Mouse (Mus musculus): Measurements from ENCODE around the gene Ttc6. TPM values are rescaled to one million over a fixed set of nuclear protein-coding genes. Genes with fewer than 3 reads are reported as not detected.

The Ttc6 gene
- not detected for polyA plus RNA-seq (2017; shearing (Covaris generic))

- no peak for ATAC-seq
Observed at GRCm38 (mm10) chr12:57563909-57564308, at the start of gene Ttc6. Gene Ttc6 (plus strand): TSS chr12:57564113.

GRCm38 (mm10) chr12:57514552-57514951, 49.4 kb upstream of the Ttc6 start:
- ATAC-seq = no peak

- ATAC-seq = no peak
Observed at GRCm38 (mm10) chr12:57515702-57516377, 48.1 kb upstream of the Ttc6 start.

GRCm38 (mm10) chr12:57528335-57528734, 35.6 kb upstream of the Ttc6 start:
- no peak for ATAC-seq

GRCm38 (mm10) chr12:57530474-57530873, 33.4 kb upstream of the Ttc6 start:
- no peak for ATAC-seq

- no peak for ATAC-seq
Observed at GRCm38 (mm10) chr12:57534517-57534878, 29.4 kb upstream of the Ttc6 start.

GRCm38 (mm10) chr12:57534879-57535611, 28.9 kb upstream of the Ttc6 start:
- ATAC-seq = no peak

GRCm38 (mm10) chr12:57536056-57536908, 27.6 kb upstream of the Ttc6 start:
- no peak for ATAC-seq

GRCm38 (mm10) chr12:57536909-57537670, 26.8 kb upstream of the Ttc6 start:
- ATAC-seq = no peak

GRCm38 (mm10) chr12:57537791-57538587, 25.9 kb upstream of the Ttc6 start:
- ATAC-seq = no peak

- no peak for ATAC-seq
Observed at GRCm38 (mm10) chr12:57538588-57539550, 25.0 kb upstream of the Ttc6 start.

GRCm38 (mm10) chr12:57539551-57539985, 24.3 kb upstream of the Ttc6 start:
- ATAC-seq = no peak

- ATAC-seq = no peak
Observed at GRCm38 (mm10) chr12:57541118-57541517, 22.8 kb upstream of the Ttc6 start.

- no peak for ATAC-seq
Observed at GRCm38 (mm10) chr12:57541931-57542745, 21.8 kb upstream of the Ttc6 start.

GRCm38 (mm10) chr12:57542746-57543626, 20.9 kb upstream of the Ttc6 start:
- ATAC-seq = no peak

- ATAC-seq = no peak
Observed at GRCm38 (mm10) chr12:57543627-57543991, 20.3 kb upstream of the Ttc6 start.

GRCm38 (mm10) chr12:57544641-57545370, 19.1 kb upstream of the Ttc6 start:
- no peak for ATAC-seq

All from inflammation-experienced regulatory T-cells, adult 6 months (primary cell).